Mouse (Mus musculus): ENCODE measurements around the gene Dnm3.
A peak's percentile ranks its signal among the peaks of the same experiment; 100 is the strongest.

Dnm3 gene

DNA sequence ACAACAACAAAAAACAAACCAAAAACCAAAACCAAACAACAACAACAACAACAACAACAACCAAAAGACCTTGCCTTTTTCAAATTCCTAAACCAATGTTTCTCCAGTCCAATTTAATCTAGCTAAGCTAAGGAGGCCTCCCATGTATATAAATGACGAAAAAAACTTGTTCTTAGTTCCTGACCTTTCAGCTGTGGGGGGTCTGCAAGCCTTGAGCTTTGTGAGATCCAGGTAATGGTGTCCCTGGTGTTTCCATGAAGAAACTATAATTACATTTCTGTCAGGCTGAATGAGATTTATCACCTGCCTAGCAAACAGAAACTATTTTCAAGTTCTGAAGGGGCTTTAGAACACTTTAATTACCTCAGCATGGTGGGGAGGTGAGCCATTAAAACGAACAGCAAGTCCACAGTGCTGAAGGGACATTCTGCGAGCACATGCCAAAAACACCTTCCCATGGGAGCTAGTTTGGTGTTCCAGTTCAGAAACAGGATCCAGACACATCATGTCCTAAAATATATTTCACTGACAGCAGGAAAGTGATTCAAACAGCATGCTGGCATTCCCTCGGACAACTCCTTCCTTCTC is 493.8 kb downstream of the Dnm3 start:
- no peak for DNase-seq (ENCODE audit: low spot score)

DNA sequence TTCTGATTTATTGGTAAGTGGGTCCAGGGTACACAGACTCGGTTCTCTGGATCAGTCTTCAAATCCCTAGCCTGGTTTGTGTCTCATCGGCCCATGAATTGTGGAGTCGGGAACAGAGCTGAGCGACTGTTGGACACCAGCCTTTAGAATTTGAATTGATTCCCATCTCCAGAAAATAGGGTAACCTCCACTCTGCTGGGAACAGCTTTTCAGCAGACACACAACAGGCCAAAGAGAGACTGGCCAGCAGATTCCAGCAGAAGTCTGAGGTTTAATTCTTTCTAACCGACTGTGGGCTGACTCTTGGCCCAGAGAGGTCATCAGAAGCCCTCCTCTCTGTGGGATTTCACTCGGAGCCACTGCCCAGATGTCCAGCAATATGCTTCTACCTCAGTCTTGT is 494.4 kb downstream of the Dnm3 start:
- DNase-seq (ENCODE audit: low spot score) = no peak

DNA sequence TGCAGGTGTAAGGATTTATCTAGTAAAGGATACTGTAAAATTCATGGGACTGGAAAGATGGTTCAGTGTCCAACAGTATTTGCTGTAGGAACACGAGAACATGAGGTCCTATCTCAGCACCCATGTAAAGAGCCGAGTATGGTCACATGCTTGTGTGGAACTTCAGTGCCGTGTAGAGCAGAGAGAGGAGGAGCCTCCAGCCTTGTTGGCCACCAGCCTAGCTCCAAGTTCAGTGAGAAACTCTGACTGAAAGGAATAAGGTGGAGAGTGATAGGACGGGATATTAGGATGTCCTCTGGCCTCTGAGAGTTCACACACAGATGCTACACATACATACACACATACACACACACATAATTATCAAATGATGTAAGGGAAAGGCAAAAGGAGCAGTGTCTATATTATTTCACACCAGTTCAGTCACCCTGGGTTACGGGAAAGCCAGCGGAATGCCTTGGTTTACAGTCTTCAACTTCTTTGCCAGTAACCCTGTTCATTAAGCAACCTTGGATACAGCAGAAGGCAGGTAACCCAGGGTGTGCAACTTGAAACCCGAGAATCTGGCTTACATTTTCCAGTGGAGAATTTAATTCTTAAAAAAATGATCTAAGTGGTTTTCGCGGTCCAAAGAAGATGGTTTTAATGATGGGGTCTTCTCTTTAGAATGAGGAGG is 497.1 kb downstream of the Dnm3 start:
- DNase-seq (ENCODE audit: low spot score) = no peak

DNA sequence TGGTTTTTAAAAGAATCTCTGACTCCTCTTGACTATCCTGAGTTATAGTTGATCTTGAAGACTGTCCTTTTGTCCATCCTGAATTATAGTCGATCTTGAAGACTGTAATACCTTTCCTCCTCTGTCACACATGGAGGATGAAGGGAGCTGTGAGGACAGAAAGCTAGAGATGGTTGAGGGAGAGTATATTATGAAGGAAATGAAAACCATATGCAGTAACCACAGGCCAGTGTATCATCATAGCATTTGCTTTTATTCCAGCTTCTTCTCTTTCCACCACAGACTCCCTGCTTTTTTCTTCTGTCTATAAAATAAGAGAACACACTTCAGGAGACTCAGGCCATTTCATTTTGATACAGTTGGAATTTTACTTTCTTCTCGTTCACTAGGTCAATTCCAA is 497.8 kb downstream of the Dnm3 start:
- DNase-seq (ENCODE audit: low spot score) = no peak

DNA sequence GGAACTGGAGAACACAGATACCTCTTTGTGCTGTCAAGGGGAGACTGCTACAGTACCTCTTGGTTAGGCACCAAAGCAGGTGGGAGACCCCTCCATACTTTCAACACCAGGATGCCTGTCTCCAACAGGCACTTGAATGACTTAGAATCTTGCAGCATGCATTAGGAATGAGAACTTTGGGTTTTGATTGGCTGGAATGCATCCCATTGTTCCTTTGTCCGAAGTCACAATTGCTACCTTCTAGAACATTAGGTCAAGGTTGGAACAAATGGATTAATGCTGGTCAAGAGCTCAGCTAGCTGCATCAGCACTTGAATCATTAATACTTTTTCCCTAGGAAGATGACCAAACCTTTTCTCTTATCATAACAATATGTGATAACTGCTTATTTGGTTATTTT is 498.3 kb downstream of the Dnm3 start, which contains the start of gene 4930558K02Rik:
Gene 4930558K02Rik, minus strand, starts transcription at position 101 of the 400 bp plus-strand sequence.
- no peak for DNase-seq (ENCODE audit: low spot score)

DNA sequence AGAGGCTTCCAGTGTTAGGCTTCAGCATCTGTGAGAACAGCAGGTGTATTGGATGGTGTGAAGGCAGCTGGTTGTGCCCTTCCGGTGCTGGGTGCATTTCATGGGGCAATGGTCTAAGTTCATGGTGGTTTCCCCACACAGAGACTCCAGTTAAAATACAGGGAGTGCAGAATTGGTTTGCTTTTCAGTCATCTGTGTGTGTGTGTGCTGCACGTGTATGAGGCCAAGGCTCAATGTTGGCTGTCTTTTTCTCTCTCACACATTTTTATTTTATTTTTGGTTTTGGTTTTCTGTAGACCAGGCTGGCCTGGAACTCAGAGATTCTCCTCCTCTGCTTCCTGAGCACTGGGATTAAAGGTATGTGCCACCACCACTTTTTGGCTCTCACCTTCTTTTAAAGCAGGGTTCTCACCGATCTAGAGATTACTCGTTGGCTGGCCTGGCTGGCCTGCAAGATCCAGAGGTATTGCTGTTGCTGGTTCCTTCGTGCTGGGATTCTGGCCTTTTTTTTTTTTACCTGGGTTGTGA is 499.6 kb downstream of the Dnm3 start:
- DNase-seq (ENCODE audit: low spot score) = no peak

DNA sequence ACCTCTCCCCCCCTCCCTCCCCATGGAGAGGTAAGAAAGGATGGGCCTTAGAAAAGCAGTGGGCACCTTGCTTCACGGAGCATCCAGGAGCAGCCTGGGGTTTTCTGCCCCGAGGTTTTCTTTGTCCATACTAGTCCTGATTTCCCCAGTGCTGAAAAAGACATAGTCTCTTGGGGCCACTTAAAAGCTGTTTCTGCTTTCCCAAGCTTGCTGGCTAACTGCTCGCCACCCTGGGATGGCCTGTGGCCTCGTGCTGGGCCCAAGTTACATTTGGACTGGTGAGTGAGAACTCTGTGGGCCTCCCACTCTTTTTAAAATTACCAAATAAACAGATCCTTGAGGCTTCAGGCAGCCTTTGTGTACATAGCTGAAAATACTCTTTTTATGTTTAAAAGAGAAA is 500.5 kb downstream of the Dnm3 start:
- DNase-seq (ENCODE audit: low spot score) = no peak

DNA sequence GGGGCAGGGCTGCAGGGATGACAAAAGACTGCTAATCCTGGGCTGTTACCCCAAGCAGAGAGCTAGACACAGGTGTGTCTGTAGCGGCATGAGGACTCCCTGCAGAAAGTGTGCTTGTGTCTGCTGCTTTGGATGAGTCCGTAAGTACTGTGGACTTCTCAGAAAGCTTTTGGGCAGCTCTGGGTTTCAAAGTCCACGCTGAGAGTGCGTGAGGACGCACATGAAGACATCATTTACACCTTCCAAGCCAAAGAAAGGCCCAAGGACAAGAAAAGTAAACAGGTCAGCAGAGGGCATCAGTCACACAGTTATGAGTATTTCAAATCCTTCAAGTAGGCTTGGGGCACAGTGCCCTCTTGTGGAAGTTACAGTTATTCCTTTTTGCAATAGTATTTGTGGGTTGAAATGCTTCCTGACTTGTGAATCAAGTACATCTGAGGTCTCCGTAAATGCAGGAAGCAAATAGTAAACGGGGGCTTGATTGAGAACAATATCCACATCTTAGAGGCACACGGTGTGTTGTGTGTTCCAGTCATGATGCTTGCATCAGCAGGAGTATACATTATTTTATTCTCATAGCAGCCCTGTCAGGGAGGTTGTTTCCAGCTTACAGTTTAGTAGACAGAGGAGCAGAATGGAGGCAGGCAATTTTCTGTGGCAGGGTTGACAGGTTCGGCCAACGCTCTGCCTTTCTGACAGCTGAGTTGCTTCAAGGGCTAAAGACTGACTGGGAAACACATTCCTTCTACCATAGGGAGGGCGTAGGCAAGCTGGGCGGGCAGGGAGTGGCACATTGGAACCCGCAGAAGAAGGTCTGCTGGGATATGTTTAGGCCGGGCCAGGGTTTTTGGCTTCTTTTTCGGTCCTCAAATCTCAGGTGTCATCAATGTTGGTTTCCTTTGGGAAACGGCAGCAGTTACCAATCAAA is 501.3 kb downstream of the Dnm3 start:
- peak; percentile 83 for DNase-seq (ENCODE audit: low spot score)

DNA sequence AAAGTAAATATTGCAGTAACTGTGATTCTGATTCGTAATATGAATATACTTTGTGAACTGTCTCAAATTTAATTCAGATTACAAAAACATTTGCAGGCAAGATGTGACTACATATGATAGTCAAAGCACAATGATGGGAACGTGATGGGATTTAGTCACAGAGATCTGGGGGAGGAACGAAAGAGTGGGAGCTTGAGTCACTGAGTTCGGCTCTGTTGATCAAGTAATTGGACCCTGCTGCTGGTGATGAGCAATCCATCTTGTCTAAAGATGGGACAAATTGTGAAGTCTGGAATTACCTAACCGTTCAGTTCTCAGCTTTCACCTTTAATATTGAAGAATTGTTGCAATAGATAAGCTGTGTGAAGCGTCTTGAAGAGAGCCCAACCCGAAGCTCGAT is 505.6 kb downstream of the Dnm3 start:
- no peak for DNase-seq (ENCODE audit: low spot score)

DNA sequence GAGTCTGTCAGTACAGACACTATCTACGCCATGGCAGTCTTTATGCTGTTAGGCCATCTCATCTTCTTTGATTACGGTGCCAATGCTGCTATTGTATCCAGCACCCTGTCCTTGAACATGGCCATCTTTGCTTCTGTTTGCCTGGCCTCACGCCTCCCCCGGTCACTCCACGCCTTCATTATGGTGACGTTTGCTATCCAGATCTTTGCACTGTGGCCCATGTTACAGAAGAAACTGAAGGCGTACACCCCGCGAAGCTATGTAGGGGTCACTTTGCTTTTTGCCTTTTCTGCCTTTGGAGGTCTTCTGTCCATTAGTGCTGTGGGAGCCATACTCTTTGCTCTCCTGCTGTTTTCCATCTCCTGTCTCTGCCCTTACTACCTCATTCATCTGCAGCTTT is 507.0 kb downstream of the Dnm3 start:
- no peak for DNase-seq (ENCODE audit: low spot score)

DNA sequence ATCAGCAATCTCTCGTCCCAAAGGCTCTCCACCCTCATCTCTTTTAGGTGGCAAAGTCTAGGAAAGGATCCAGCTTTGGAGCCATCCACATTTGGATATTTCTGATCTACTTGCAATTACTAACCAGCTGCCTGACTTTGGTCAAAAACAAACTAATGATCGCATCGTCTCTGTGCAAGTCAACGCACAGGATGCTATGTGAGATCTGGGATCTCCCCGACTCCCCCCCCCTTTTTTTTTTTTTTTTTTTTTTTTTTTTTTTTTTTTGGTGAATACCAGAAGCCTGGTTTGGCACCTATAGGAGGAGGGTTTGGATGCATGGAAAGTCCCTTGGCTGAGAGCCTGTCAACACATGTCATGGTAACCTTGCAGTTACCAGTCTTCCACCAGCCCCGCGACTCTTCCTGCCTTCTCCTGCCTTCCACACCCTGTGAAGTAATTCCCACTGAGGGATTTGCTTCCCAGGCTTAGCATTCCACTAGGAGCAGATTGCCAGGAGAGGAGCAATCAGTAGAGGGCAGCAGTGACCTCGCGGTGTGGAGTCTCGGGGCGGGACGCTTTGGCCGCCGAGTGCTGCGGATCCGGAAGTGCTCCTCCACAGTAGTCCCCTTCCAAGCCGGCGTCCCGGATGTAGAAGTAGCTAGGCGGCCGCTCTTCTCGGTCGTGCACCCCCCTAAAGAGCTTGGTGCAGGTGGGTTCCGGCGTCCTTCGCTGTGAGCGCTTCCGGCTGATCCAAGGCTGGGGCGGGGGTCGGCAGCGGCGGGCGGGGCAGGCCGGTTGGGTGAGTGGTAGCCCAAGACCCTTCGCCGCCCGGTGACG is 509.0 kb downstream of the Dnm3 start, which contains the start of gene Pigc:
Gene Pigc, plus strand, starts transcription at position 598 of the 819 bp plus-strand sequence.
- peak; percentile 94 for DNase-seq (ENCODE audit: low spot score)

DNA sequence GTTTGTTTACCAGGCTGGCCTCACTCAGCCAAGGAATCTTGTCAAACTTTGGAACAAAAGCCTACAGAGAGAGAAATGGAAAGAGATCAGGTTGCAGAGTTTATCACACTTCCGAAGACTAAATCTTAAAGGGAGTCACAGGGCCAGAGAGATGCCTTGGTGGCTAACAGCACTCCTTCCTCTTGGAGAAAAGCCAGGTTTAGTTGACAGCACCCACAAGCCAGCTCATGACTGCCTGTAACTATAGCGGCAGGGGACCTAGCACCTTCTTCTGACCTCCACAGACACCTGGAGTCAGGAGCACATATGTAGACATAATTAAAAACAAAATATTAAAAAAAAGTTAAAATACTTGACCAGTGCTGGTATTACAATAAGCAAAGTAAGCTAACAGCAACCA is 509.9 kb downstream of the Dnm3 start:
- DNase-seq (ENCODE audit: low spot score) = no peak

DNA sequence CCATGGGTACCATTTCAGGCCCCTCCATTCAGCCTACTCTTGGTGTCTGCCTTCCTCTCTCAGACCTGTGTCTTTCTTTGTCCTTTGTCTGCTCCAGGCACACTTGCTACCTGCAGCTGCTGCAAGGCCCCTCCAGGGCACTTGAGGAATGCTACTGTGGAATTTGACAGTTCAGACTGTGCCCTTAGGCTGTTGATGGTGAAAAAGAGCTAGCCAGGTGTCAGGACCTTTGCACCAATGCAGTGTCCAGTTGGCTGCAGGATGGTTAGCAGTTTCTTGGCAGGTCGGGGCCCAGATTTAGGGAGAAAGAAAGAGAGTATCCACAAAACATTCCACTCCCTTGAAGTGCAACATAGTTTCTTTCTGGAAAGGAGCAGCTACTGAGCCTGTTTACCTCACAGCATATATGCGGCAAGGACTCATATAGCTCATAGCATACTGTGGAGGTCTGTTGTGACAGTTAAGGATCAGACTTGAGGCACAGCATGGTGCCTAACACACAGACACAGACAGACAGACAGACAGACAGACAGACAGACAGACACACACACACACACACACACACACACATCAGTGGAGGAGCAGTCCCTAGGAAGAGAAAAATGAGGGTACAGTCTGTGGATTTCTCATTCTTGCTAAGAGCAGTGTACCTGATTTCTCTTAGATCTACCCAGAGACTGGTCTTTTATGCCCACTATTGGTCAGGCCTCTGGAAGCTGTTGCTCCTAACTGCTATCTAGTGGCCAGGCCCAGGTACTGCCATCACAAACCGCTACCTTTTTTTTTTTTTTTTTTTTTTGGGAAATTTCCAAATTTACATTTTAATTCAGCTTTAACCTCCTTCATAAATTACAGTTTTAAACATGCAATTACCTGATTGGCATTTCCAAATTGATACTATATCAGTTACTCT is 515.1 kb downstream of the Dnm3 start:
- no peak for DNase-seq (ENCODE audit: low spot score)

DNA sequence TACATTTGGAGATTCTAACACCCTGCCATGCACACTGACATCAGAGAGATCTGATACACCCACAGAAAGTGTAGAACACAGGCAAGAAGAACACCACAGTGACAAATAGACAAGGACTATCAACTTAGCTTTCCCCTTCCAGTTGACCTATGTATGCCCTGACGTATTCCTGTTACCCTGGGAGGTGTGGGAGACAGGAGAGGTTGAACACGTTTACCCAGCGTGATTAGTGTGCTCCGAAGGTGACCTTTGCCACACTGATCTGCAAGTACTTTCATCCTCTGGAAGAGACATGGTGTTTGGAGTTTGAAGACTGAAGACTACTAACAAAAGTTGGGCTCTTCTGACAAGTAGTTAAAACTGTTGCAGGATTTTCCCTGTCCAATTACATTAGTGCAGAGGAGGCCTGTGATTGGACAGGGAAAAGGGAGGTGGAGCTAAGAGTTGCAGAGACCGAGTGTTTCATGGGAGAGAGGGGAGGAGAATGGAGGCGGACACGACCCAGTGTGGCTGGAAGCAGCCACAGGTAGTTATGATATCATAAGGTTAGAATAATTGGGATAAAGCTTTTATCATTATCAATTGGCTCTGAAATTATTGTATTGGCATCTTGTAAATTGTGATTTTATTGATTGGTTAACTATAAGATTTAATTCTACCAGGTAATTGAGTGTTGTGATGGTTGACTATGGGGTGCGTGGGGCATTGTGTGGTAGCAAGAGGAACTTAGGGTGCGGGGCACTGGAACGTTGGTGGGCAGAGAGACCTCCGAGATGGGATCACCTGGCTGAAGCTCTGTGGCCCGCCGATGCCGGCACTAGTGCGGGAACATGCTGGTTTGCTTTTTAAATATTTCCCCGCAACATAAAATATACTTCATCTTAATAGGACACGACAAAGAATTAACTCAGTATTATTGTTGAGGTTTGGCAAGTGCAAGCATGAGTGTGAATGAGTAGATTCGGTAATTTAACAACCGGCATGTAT is 519.6 kb downstream of the Dnm3 start:
- no peak for DNase-seq (ENCODE audit: low spot score)

DNA sequence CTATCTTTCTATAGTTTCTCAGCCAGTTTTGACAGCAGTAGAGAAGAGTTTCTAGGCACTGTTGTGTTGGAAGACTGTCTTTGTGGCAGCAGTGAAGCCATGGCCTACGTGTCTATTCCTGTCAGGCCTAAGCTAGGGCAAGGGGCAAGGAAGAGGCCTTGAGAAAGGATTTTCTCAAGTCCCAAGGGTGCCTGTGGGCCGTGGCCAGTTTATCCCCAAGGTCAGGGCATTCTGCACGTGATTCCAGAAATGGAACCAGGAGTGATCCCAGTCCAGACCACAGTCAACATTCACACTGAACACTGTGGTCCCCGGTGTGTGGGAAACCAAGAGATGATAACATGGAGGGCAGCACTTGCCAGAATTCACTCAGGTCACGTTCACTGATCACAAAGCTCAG is 522.0 kb downstream of the Dnm3 start:
- DNase-seq (ENCODE audit: low spot score) = no peak

DNA sequence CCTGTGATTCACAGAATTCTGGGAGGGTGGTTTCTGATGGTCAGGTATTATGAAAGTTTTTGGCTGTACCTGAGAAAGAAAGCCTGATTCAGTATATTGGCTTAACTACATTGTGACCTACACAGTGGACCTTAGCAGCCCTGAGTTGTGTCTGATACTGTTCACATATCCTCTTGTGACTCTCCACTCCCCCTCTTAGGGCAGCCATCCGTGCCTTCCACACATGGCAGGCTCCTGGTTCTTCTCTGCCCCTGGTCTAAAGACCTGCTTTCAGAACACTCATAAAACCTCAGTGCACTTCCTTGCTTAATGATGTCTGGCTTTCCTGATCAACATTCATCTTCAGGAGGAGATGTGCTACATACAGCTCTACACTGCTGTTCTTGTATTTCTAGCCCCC is 525.2 kb downstream of the Dnm3 start:
- DNase-seq (ENCODE audit: low spot score) = no peak

DNA sequence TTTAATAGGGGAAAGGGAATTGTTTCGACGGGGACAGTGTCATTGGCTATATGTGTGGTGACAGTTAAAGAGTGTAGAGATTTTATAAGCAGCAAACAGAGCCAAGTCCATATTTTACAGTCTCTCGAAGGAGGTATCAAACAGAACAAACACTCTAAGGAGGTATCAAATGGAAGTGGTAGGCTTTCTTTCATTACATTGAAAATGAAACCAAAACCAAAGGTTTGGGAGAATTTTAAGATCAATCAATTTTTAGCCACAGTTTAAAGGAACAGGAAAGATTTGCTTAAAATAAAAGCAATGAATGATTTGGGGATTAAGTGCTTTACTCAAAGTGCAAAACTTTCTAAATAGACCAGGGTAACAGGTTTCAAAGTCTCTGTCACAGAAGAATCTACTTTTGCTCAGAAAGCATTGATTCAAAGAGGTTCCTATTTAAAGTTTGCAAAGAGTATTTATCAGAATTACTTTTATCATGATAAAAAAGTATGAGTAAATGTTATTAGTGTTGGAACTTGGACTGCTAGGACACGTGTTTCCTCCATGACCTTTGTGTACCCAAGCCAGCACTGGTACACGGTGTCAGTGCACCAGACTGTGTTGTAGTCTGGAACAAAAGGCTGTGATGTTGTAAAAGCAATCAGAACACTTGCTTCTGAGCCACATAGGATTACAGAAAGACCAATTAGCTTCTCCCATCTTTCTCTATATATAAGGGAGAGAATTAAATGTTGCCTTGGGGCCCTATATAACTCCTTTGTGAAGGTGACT is 526.6 kb downstream of the Dnm3 start:
- DNase-seq (ENCODE audit: low spot score) = no peak

DNA sequence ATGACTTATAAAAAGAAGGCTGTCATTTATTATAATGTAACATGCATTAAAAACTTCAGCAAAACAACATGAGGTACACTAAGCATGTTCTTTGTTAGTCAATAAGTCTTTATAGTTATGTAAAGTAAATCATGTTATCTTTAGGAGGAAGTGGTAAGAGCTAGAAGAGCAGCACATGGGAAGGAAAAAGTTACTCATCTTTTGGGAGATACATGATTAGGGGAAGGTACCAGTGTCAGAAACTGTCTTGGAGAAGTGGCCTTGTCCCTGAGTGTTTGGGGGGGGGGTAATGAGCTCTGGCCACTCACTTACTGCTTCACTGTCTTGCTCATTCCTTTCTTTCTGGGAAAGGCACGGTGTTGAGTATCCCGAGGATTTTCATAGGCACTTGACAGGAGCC is 535.8 kb downstream of the Dnm3 start:
- no peak for DNase-seq (ENCODE audit: low spot score)

Data from urinary bladder, postnatal 14 days (tissue).